Mouse (Mus musculus) heart, postnatal 25 days (tissue): ENCODE results near the gene Zbtb7b. TPM values are rescaled to one million over a fixed set of nuclear protein-coding genes. Genes with fewer than 3 reads are reported as not detected.
"Not testable (repeated sequence)": the region's sequence is repeated elsewhere in the genome, so short reads cannot be mapped to it uniquely, and the experiment has no call there.

Source experiments
- DNase-seq: peaks from one replicate; pipeline ENCODE4 v3.0.0; 2022; ENCODE audit warnings: low spot score
- intact Hi-C: fragments of 180-260 bp; cut with DNase I; formaldehyde crosslinking; loops from one replicate; pipeline ENCODE4 v1.15.1; 2025
- total RNA-seq, 2 experiments: library from RNA; stranded (reverse); gene quantifications; 2 replicates each; pipeline ENCODE4 v1.2.3; 2021

The Zbtb7b gene
- total RNA-seq: 10 to 100 TPM; 20.6 to 25.1 TPM

- DNase-seq: peak; percentile 78
- intact Hi-C loops: no loop called here
These were observed at the start of gene Zbtb7b for GRCm38 (mm10) chr3:89394006-89394893. Gene Zbtb7b (minus strand): TSS chr3:89394776.

- intact Hi-C loops: no loop called here
- no peak for DNase-seq
These were observed 46.1 kb upstream of the Zbtb7b start for GRCm38 (mm10) chr3:89440691-89441090.

DNA sequence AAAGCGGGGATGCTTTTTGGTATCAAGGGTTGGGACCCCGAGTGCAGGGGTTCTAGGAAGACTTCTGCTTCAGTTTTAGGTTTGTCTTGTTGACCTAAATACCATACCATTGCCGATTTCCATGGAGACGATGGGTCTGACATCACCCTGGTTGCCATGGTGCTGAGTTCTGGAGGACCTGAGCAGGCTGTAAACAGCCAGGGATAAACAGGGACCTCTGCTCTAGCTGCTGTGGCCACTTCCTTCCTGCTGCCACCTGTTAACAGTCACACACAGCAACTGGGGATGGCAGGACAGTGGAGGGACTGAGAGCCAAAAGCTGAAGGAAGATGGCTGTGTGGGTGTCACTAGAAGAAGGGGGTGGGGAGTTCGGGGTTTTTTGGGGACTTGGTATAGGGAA is 42.7 kb upstream of the Zbtb7b start:
- intact Hi-C loops: no loop called here
- DNase-seq: no peak

GRCm38 (mm10) chr3:89436176-89437113 is 41.9 kb upstream of the Zbtb7b start, which contains the start of gene Pbxip1:
Gene Pbxip1 (plus strand): TSS chr3:89436706.
- intact Hi-C loops: no loop called here
- peak; percentile 47 for DNase-seq

- no peak for DNase-seq
- intact Hi-C loops: no loop called here
These were observed 40.5 kb upstream of the Zbtb7b start for GRCm38 (mm10) chr3:89435041-89435440.

DNA sequence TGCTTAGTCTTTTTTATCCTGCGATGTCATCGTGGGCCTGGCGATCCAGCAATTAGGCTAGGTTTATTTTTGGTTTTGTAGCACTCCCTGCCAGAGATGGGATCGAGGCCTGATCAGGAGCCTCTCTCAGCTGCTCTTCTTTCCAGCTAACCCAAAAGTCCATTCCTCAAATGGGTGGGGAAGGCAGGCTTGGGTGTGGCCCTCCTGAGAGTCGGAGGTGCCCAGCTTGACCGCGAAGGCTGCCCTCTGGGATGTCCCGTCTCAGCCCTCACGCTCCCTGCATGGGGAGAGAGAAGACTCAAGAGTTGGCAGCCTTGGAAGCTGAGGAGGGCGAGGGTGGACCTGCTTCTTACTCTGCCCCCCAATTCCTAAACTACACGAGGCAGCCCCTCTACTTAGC is 40.0 kb upstream of the Zbtb7b start:
- intact Hi-C loops: no loop called here

GRCm38 (mm10) chr3:89432606-89433005 is 38.0 kb upstream of the Zbtb7b start:
- no peak for DNase-seq
- intact Hi-C loops: no loop called here

More for the DNA sequence above, 40.0 kb upstream of the Zbtb7b start:
- DNase-seq: no peak

GRCm38 (mm10) chr3:89430171-89431159 is 35.9 kb upstream of the Zbtb7b start, which contains the start of gene Pygo2:
Gene Pygo2 (plus strand): TSS chr3:89430214.
- intact Hi-C loops: no loop called here
- peak; percentile 95 for DNase-seq

- intact Hi-C loops, DNase-seq: not testable (repeated sequence)
These were observed 34.4 kb upstream of the Zbtb7b start for GRCm38 (mm10) chr3:89429021-89429420.

GRCm38 (mm10) chr3:89425876-89426275 is 31.3 kb upstream of the Zbtb7b start:
- intact Hi-C loops: no loop called here
- no peak for DNase-seq

DNA sequence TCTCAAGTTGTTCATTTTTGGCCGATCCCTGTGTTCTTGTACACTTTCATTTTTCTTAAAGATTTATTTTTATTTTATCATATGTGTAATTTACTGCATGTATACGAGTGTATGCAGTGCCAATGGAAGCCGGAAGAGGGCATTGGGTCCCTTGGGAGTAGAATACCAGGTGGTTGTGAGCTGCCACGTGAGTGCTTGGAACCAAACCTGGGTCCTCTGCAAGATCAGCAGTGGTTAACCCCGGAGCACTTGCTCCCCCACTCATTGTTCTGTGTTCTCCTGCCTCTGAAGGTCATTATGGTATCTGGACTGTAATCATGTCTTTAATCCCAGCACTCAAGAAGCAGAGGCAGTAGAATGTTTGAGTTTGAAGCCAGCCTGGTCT is 30.6 kb upstream of the Zbtb7b start:
- intact Hi-C loops: no loop called here

DNA sequence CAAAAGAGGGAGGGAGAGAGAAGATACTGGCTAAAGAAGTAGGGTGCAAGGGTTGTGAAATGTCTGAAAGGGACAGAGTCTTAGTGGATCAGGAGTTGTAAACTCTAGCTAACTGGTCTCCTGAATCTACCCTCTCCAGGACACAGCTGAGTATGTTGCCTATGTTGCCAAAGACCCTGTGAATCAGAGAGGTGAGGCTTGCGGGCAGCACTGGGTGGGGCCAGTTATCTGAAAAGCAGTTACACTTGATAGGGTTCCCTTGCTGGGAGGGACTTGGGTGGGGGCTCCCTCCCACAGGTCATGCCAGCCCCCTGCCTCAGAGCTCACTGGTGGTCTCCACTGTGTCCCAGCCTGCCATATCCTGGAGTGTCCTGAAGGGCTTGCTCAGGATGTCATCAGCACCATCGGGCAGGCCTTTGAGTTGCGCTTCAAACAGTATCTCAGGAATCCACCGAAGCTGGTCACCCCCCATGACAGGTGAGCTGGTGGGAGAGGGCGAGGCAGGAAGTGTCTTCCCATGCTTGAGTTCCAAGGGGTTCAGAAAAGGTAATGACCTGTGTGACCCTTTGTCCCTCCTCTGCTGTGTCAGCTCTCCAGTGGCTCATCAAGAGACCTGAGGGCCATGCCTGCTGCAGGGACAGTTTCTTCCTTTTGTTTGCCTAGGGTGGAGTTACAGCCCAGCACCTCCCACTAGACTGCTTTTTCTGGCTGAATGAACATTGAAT is 30.0 kb upstream of the Zbtb7b start:
- no peak for DNase-seq
- intact Hi-C loops: no loop called here

More for the DNA sequence above, 30.6 kb upstream of the Zbtb7b start:
- no peak for DNase-seq

DNA sequence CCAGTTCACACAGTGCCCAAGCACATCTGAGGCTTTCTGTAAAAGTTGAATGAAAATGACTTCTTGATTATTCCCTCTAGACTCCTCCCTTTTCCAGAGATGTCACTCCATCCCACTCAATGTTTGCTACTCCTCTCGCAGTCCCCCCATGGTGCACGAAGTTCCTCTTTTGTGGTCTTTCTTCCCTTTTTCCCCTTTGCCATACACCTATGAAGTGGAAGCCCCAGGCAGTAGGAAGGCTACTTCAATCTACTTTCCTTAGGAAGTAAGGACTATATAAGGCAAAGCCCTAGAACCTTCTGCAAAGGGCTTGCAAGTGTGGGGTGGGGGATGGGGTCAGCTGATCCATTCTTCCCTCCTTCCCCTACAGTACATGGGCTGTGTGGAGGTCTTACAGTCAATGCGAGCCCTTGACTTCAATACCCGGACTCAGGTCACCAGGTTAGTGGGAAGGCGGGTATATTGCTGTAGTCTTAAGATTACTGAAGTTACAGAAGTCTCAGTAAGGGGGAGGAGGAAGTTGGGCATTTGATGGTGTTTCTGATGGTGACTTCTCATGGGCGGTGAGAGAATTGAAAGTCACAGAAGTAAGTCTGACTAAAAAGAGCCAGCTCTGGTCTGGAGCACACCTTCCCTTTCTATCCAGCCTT is 28.1 kb upstream of the Zbtb7b start:
- no peak for DNase-seq
- intact Hi-C loops: no loop called here

- intact Hi-C loops: no loop called here
- no peak for DNase-seq
These were observed 27.4 kb upstream of the Zbtb7b start for GRCm38 (mm10) chr3:89421810-89422473.

DNA sequence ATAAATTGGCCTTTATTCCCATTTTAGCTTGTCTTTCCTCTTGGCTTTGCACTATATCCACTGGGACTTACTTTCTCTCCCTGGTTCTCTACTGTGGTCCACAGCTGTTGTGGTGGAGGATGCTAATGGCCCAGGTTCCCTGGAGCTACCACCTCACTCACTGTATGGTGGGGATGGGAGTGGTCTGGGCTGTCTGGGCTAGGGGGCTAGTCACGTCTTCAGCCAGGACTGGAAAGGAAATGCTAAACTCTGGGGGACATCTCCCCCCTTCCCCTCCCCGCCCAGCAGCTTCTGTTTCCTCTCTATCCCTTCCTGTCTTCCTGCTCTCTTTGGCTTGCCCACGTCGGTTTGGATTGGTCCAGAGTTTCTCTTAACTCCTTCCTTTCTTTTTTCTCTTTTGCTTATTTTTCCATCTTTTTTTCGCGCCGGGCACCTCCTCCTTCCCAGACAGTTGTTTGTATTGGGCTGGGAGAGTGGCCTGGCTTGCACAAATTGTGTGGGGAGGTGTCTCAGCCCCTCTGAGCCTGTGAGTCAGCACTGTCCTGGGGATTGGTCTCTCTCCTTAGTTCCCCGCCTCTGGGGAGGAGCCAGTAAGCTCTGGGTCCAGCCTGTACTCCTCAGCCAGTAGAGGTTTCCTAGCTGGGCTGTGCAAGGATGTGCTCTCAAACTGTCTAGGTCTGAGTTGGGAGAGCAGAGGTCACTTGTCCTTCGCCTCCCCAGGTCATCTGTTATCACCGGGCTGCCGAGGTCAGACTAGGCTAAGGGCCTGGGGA is 26.6 kb upstream of the Zbtb7b start:
- DNase-seq: peak; percentile 89
- intact Hi-C loops: no loop called here

- intact Hi-C loops: no loop called here
These were observed 25.8 kb upstream of the Zbtb7b start for GRCm38 (mm10) chr3:89420421-89420820.

GRCm38 (mm10) chr3:89419981-89420380 is 25.4 kb upstream of the Zbtb7b start:
- intact Hi-C loops: no loop called here

More at GRCm38 (mm10) chr3:89420421-89420820, 25.8 kb upstream of the Zbtb7b start:
- no peak for DNase-seq

More at GRCm38 (mm10) chr3:89419981-89420380, 25.4 kb upstream of the Zbtb7b start:
- DNase-seq: no peak
